Mouse (Mus musculus) megakaryocyte, embryonic 14.5 days (primary cell): Measurements from ENCODE around the gene Ptf1a.

ENCODE experiments used
- FLI1 ChIP-seq: IDR thresholded peaks from 2 replicates; pipeline ENCODE4 v1.6.1; 2012; ENCODE audit warnings: low read length, inconsistent platforms, mixed read lengths
- GATA1 ChIP-seq: IDR thresholded peaks from 3 replicates; pipeline ENCODE4 v1.6.1; 2012; ENCODE audit warnings: mixed read lengths, low read length, inconsistent platforms, borderline replicate concordance

DNA sequence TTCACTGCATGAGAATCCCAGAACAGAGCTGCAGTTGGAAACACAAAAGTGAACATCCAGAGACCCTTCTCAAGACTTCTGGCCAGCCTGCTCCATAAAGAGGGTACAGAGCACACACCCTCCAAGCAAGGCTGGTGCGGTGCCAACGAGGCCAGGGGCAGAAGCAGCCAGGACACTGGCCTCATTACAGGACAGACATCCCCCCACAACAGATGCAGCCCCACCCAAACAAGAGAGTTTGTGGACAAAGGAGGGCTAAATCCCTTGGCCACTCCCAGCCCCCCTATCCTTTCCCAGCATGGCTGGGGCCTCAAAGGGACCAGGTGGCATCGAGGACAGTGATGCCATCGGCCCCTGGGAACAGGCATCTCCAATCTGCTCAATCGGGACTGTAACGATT is 22.4 kb upstream of the Ptf1a start:
- TF ChIP-seq FLI1 (no peak), GATA1 (no peak)
